8 mouse cellular contexts compared by ENCODE assay signal in the genomic region with DNA sequence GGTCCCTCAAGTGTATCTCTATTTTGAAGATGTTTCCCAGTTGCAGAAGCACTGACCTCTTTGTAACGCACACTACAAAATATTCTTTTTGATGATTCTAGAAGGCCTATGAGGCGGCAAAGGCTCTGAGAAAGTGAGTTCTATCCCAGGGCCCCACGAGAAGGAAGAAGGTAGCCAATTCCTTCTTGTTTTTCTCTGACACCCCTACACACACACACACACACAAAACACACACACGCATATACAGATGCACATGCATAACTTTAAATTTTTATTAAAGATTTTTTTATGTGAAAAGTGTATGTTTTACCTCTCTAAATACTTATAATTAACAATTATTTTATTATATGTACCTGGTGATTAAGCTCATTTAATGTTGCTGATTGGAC. TPM values are rescaled to one million over a fixed set of nuclear protein-coding genes. Genes with fewer than 3 reads are reported as not detected.
DNase-seq lines count a peak whose midpoint lies in the region; ATAC-seq and TF ChIP-seq lines count a peak whose summit lies in the region.

No protein-coding gene starts in this region.

- H3K27me3 ChIP-seq in kidney, postnatal 0 days (ENCODE audit: insufficient read depth, low read length), result no peaks in the 10 kb centered on the region
- no peaks in the 10 kb centered on the region for H3K27me3 ChIP-seq in embryonic facial prominence, embryonic 15.5 days
- H3K27me3 ChIP-seq in intestine, embryonic 16.5 days (replicated peaks; ENCODE audit: control insufficient read depth, insufficient read depth, low read length), result no peaks in the 10 kb centered on the region
- H3K27me3 ChIP-seq in myocyte (ENCODE audit: control insufficient read depth, insufficient read depth, insufficient read length), result no peaks in the 10 kb centered on the region

- DNase-seq in kidney, postnatal 0 days (ENCODE audit: low spot score), result no peak
- no peak for DNase-seq in kidney, adult 18-20 months
- no peak for DNase-seq in left cerebral cortex, postnatal 4 days
- no peak for DNase-seq in embryo, embryonic 9.5 days (ENCODE audit: extremely low spot score)
- DNase-seq in right cerebral cortex, postnatal 36 days (ENCODE audit: low spot score in 2 of 2), result no peak

- 0 out of 2 replicates have a peak, but pooled peaks have one; percentile 10 for ATAC-seq in kidney, postnatal 0 days (replicated peaks; ENCODE audit: low FRiP score, low read depth)
- no peak for ATAC-seq in embryonic facial prominence, embryonic 15.5 days (ENCODE audit: insufficient number of reproducible peaks, low FRiP score, low TSS enrichment, low read depth)
- ATAC-seq in intestine, embryonic 16.5 days, result peak; percentile 34; the same call in 1 of the 2 replicates

- no peaks in the 10 kb centered on the region for H3K4me1 ChIP-seq in kidney, postnatal 0 days (replicated peaks; ENCODE audit: insufficient read depth, low read length)
- H3K4me1 ChIP-seq in embryonic facial prominence, embryonic 15.5 days, result 0 out of 2 replicates have a peak, but pooled peaks cover 2% of the 10 kb centered on the region
- H3K4me1 ChIP-seq in intestine, embryonic 16.5 days (ENCODE audit: control insufficient read depth, insufficient read depth, low read length), result no peaks in the 10 kb centered on the region

- H3K4me2 ChIP-seq in kidney, postnatal 0 days (ENCODE audit: low read length), result peak overlapping the region; percentile 91
- peak overlapping the region; percentile 77 for H3K4me2 ChIP-seq in embryonic facial prominence, embryonic 15.5 days (replicated peaks)
- peak overlapping the region; percentile 32 for H3K4me2 ChIP-seq in intestine, embryonic 16.5 days (ENCODE audit: low read depth, low read length)
- H3K4me2 ChIP-seq in myocyte (ENCODE audit: low read depth), result peak overlapping the region; percentile 95

- no peak for TF ChIP-seq POLR2A in myocyte (IDR thresholded peaks at IDR 0.05; ENCODE audit: insufficient read length, low read depth)

- H3K9me3 ChIP-seq in kidney, postnatal 0 days (replicated peaks; ENCODE audit: low read length), result no peaks in the 10 kb centered on the region
- H3K9me3 ChIP-seq in embryonic facial prominence, embryonic 15.5 days (replicated peaks), result no peaks in the 10 kb centered on the region
- no peaks in the 10 kb centered on the region for H3K9me3 ChIP-seq in intestine, embryonic 16.5 days (ENCODE audit: control insufficient read depth, low read length)

- peak overlapping the region; percentile 81 for H3K4me3 ChIP-seq in kidney, postnatal 0 days (replicated peaks; ENCODE audit: low read depth, low read length)
- peak overlapping the region; percentile 67 for H3K4me3 ChIP-seq in embryonic facial prominence, embryonic 15.5 days (replicated peaks)
- H3K4me3 ChIP-seq in intestine, embryonic 16.5 days (ENCODE audit: low read length), result peak overlapping the region; percentile 86; the same call in 1 of the 2 replicates
- H3K4me3 ChIP-seq in myocyte, result peak overlapping the region; percentile 60

- no peaks in the 10 kb centered on the region for H3K36me3 ChIP-seq in kidney, postnatal 0 days (ENCODE audit: insufficient read depth, low read length)
- no peaks in the 10 kb centered on the region for H3K36me3 ChIP-seq in embryonic facial prominence, embryonic 15.5 days
- H3K36me3 ChIP-seq in intestine, embryonic 16.5 days (ENCODE audit: control insufficient read depth, insufficient read depth, low read length), result no peaks in the 10 kb centered on the region; the same call in 1 of the 2 replicates
- H3K36me3 ChIP-seq in myocyte (ENCODE audit: control insufficient read depth, insufficient read depth), result peaks cover 5% of the 10 kb centered on the region

- 32% methylated on average over 4 of the region's 4 CpGs for WGBS in kidney, postnatal 0 days
- 33% methylated on average over 4 of the region's 4 CpGs for WGBS in embryonic facial prominence, embryonic 15.5 days
- WGBS in intestine, embryonic 16.5 days, result 27% methylated on average over 4 of the region's 4 CpGs

- intact Hi-C loops in left cerebral cortex, postnatal 4 days (cut with DNase I), result no loop called here

- TF ChIP-seq CTCF in kidney, postnatal 0 days (IDR thresholded peaks at IDR 0.05; ENCODE audit: low read depth), result no peak

- no peaks in the 10 kb centered on the region for H3K79me2 ChIP-seq in myocyte (ENCODE audit: control insufficient read depth, insufficient read depth)

- H3ac ChIP-seq in myocyte (ENCODE audit: control insufficient read depth, insufficient read length), result no peak overlapping the region

- no peak overlapping the region for H3K27ac ChIP-seq in kidney, postnatal 0 days
- no peak overlapping the region for H3K27ac ChIP-seq in embryonic facial prominence, embryonic 15.5 days (replicated peaks)
- H3K27ac ChIP-seq in intestine, embryonic 16.5 days (ENCODE audit: low read length), result no peak overlapping the region

- H3K9ac ChIP-seq in kidney, postnatal 0 days (ENCODE audit: low read depth, low read length), result no peak overlapping the region
- H3K9ac ChIP-seq in embryonic facial prominence, embryonic 15.5 days, result no peak overlapping the region
- no peak overlapping the region for H3K9ac ChIP-seq in intestine, embryonic 16.5 days (ENCODE audit: low read depth, low read length)

TF ChIP-seq in myocyte, 11 proteins besides CTCF, POLR2A, EP300 and RAD21:
- TF ChIP-seq CEBPB (IDR thresholded peaks at IDR 0.05; ENCODE audit: insufficient read depth, poor library complexity, severe bottlenecking) (no peak), REST (IDR thresholded peaks at IDR 0.05; ENCODE audit: insufficient read depth, insufficient read length) (no peak)
TF ChIP-seq in myocyte: peak in this region for 0.

RNA-seq across cellular contexts. Expression of gene Fastkd1, which starts 0.3 kb away (rescaled TPM):
- polyA plus RNA-seq in kidney, postnatal 0 days (2015; fragmentation: Nextera tagmentation; extraction: Ambion mirVana), result 10.3 and 11.2 TPM in 2 replicates
- 10.5 and 11.6 TPM in 2 replicates for polyA plus RNA-seq in embryonic facial prominence, embryonic 15.5 days (2015; fragmentation: Nextera tagmentation; extraction: Ambion mirVana)
- 11.3 and 12.0 TPM in 2 replicates for polyA plus RNA-seq in intestine, embryonic 16.5 days (2015; fragmentation: Nextera tagmentation; extraction: Ambion mirVana)
- 7.5 TPM for polyA plus RNA-seq in myocyte (2012; fragmentation: generic; extraction: Trizol)
- 10 to 100 TPM; 23.7 to 23.9 TPM for total RNA-seq in left cerebral cortex, postnatal 4 days (2021)

RNA-seq across cellular contexts. Expression of gene Ppig, which starts 8.7 kb away (rescaled TPM):
- polyA plus RNA-seq in kidney, postnatal 0 days (2015; fragmentation: Nextera tagmentation; extraction: Ambion mirVana), result 145 and 149 TPM in 2 replicates
- polyA plus RNA-seq in embryonic facial prominence, embryonic 15.5 days (2015; fragmentation: Nextera tagmentation; extraction: Ambion mirVana), result 144 and 145 TPM in 2 replicates
- polyA plus RNA-seq in intestine, embryonic 16.5 days (2015; fragmentation: Nextera tagmentation; extraction: Ambion mirVana), result 110 and 126 TPM in 2 replicates
- polyA plus RNA-seq in myocyte (2012; fragmentation: generic; extraction: Trizol), result 7.6 TPM
- 10 to 100 TPM; 66.8 to 68.0 TPM for total RNA-seq in left cerebral cortex, postnatal 4 days (2021)

RNA-seq across cellular contexts. Expression of gene Klhl41, which starts 43.7 kb away (rescaled TPM):
- polyA plus RNA-seq in kidney, postnatal 0 days (2015; fragmentation: Nextera tagmentation; extraction: Ambion mirVana), result 0.14 and 0.20 TPM in 2 replicates
- 22.4 and 28.7 TPM in 2 replicates for polyA plus RNA-seq in embryonic facial prominence, embryonic 15.5 days (2015; fragmentation: Nextera tagmentation; extraction: Ambion mirVana)
- polyA plus RNA-seq in intestine, embryonic 16.5 days (2015; fragmentation: Nextera tagmentation; extraction: Ambion mirVana), result 0.16 and 0.18 TPM in 2 replicates
- polyA plus RNA-seq in myocyte (2012; fragmentation: generic; extraction: Trizol), result 184 TPM
- under 1 TPM; 0.58 to 0.66 TPM for total RNA-seq in left cerebral cortex, postnatal 4 days (2021)

Comparison
In these comparisons a context has a peak if more than half of its experiments do, and no peak if none do; other contexts are left out.
1. H3K4me2 ChIP-seq: peak in every context shown above with its lines; median percentile 95 in myocyte; 91 in kidney, postnatal 0 days; 77 in embryonic facial prominence, embryonic 15.5 days; 32 in intestine, embryonic 16.5 days.
2. RNA of gene Ppig, which starts 8.7 kb away (polyA plus RNA-seq): 145 to 149 TPM in kidney, postnatal 0 days, 144 to 145 TPM in embryonic facial prominence, embryonic 15.5 days and 110 to 126 TPM in intestine, embryonic 16.5 days; 7.6 TPM in myocyte (single experiment); every median in the first group is over 10 times any median in the second.
3. RNA of gene Klhl41, which starts 43.7 kb away (polyA plus RNA-seq): 184 TPM in myocyte (single experiment) and 22.4 to 28.7 TPM in embryonic facial prominence, embryonic 15.5 days; 0.14 to 0.20 TPM in kidney, postnatal 0 days and 0.16 to 0.18 TPM in intestine, embryonic 16.5 days; every median in the first group is over 10 times any median in the second.
4. Peak in every context shown above with its lines, with median percentiles within 50 percentile points of each other: H3K4me3 ChIP-seq.